Mouse (Mus musculus) embryonic facial prominence, embryonic 15.5 days (tissue): ENCODE results near the gene Bbx. TPM values are rescaled to one million over a fixed set of nuclear protein-coding genes. Genes with fewer than 3 reads are reported as not detected.

Experiments used
- ATAC-seq: fragments of 200-750 bp; cut with Nextera tagmentation; 2 replicates; pipeline ENCODE4 v1.8.0; 2017; ENCODE audit warnings: low read depth, moderate TSS enrichment; ENCODE audit not compliant: insufficient number of reproducible peaks, low FRiP score, low TSS enrichment
- H3K27ac ChIP-seq: fragments of 300-500 bp; sonication (generic); replicated peaks from 2 replicates; pipeline ENCODE4 v1.5.1; 2015; ENCODE audit warnings: mild to moderate bottlenecking, inconsistent platforms
- H3K27me3 ChIP-seq: fragments of 300-500 bp; sonication (generic); 2 replicates; pipeline ENCODE4 v1.6.1; 2015; ENCODE audit warnings: inconsistent platforms
- H3K36me3 ChIP-seq: fragments of 300-500 bp; sonication (generic); 2 replicates; pipeline ENCODE4 v1.6.1; 2015; ENCODE audit warnings: mild to moderate bottlenecking, inconsistent platforms
- H3K4me1 ChIP-seq: fragments of 300-500 bp; sonication (generic); 2 replicates; pipeline ENCODE4 v1.6.1; 2015; ENCODE audit warnings: inconsistent platforms
- H3K4me2 ChIP-seq: fragments of 300-500 bp; sonication (generic); replicated peaks from 2 replicates; pipeline ENCODE4 v1.6.1; 2015; ENCODE audit warnings: mild to moderate bottlenecking, inconsistent platforms
- H3K4me3 ChIP-seq: fragments of 300-500 bp; sonication (generic); replicated peaks from 2 replicates; pipeline ENCODE4 v1.5.1; 2015; ENCODE audit warnings: mild to moderate bottlenecking, inconsistent platforms
- H3K9ac ChIP-seq: fragments of 300-500 bp; sonication (generic); 2 replicates; pipeline ENCODE4 v1.6.1; 2015; ENCODE audit warnings: inconsistent platforms
- H3K9me3 ChIP-seq: fragments of 300-500 bp; sonication (generic); replicated peaks from 2 replicates; pipeline ENCODE4 v1.6.1; 2016; ENCODE audit warnings: inconsistent platforms
- WGBS: fragments of 180-500 bp; shearing (Covaris S2); methylation state at CpG from one replicate; pipeline ENCODE4 v1.1.7; 2015; 5-methylcytosine and 5-hydroxymethylcytosine counted together
- polyA plus RNA-seq: library from polyadenylated mRNA; unstranded; fragments of >200 nt; fragmentation: Nextera tagmentation; extraction: Ambion mirVana; gene quantifications from 2 replicates; pipeline ENCODE4 v1.2.1, GENCODE M21; 2015

Gene Bbx
- polyA plus RNA-seq, 1 experiment from 2014 or later: 43.7 TPM

- H3K27ac ChIP-seq: no peak overlapping the region; the same call in 1 of the 2 replicates
- H3K4me1 ChIP-seq: no peaks in the 10 kb centered on the region
- 62% methylated on average over 9 of the region's 9 CpGs for WGBS
- H3K9me3 ChIP-seq: no peaks in the 10 kb centered on the region
- H3K9ac ChIP-seq: no peak overlapping the region
- H3K4me3 ChIP-seq: no peak overlapping the region
- no peak overlapping the region for H3K4me2 ChIP-seq
- peak; percentile 81 for ATAC-seq
- no peaks in the 10 kb centered on the region for H3K27me3 ChIP-seq
- H3K36me3 ChIP-seq: no peaks in the 10 kb centered on the region
These were observed 122.7 kb downstream of the Bbx start for GRCm38 (mm10) chr16:50309411-50310042.

DNA sequence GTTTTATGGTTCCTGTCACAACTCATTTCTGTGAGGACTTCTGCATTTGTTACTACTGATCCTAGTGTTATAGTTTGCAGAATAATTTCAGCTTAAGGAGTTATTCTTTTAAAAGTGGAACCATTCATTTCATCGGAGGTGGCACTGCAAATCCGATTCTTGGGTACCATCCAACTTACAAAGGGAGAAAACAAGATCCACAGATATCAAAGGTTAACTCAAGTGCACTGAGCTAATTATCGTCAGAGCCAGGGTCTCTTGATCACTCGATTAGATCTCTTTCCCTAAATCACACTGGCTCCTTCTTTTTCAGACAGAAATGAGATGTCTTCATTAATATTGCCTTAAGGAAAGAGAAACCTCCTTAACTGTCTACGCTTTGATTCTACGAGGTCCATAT lies 123.9 kb downstream of the Bbx start:
- Histone ChIP-seq H3K4me3 (no peak overlapping the region), H3K9ac (no peak overlapping the region), H3K9me3 (no peaks in the 10 kb centered on the region), H3K27ac (0 out of 2 replicates have a peak overlapping the region, but pooled peaks have one; percentile 22), H3K4me2 (no peak overlapping the region), H3K27me3 (no peaks in the 10 kb centered on the region), H3K4me1 (no peaks in the 10 kb centered on the region), H3K36me3 (no peaks in the 10 kb centered on the region)
- no peak for ATAC-seq
- 55% methylated on average over 6 of the region's 6 CpGs for WGBS

- Histone ChIP-seq H3K36me3 (no peaks in the 10 kb centered on the region), H3K4me1 (no peaks in the 10 kb centered on the region), H3K27ac (no peak overlapping the region), H3K9ac (no peak overlapping the region), H3K4me3 (no peak overlapping the region), H3K4me2 (no peak overlapping the region), H3K9me3 (no peaks in the 10 kb centered on the region), H3K27me3 (no peaks in the 10 kb centered on the region)
- no peak for ATAC-seq
- WGBS: 71% methylated on average over 4 of the region's 4 CpGs
These were observed 125.0 kb downstream of the Bbx start for GRCm38 (mm10) chr16:50307231-50307630.

GRCm38 (mm10) chr16:50306727-50307126 lies 125.5 kb downstream of the Bbx start:
- no peaks in the 10 kb centered on the region for H3K27me3 ChIP-seq
- no peak overlapping the region for H3K4me3 ChIP-seq
- no peak for ATAC-seq
- no peak overlapping the region for H3K9ac ChIP-seq
- no peaks in the 10 kb centered on the region for H3K9me3 ChIP-seq
- H3K36me3 ChIP-seq: no peaks in the 10 kb centered on the region
- no peaks in the 10 kb centered on the region for H3K4me1 ChIP-seq
- no peak overlapping the region for H3K4me2 ChIP-seq
- H3K27ac ChIP-seq: no peak overlapping the region

- Histone ChIP-seq H3K27ac (no peak overlapping the region), H3K4me3 (no peak overlapping the region), H3K4me2 (no peak overlapping the region), H3K4me1 (no peaks in the 10 kb centered on the region), H3K9ac (no peak overlapping the region), H3K27me3 (no peaks in the 10 kb centered on the region), H3K9me3 (no peaks in the 10 kb centered on the region), H3K36me3 (no peaks in the 10 kb centered on the region)
- no peak for ATAC-seq
- 88% methylated on average over 6 of the region's 6 CpGs for WGBS
These were observed 127.0 kb downstream of the Bbx start for GRCm38 (mm10) chr16:50305156-50305555.

DNA sequence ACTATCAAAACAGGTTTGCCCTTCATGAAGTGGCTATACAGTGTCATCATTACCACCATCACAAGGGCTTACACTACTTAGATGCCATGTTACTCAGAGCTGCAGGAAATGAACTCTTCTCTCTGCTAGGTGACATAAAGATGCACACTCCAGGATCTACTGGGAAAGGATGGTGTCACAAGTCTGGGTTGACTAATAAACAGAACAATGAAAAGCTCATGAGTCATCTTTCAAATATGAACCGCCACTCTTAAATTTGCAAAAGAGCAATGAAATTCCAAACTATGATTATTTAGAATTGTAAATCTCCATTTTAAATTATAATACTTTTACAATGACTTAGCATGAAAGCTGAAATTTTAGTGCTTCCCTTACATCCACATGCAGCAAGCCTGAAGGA lies 129.6 kb downstream of the Bbx start:
- Histone ChIP-seq H3K9me3 (no peaks in the 10 kb centered on the region), H3K4me2 (no peak overlapping the region), H3K27ac (no peak overlapping the region), H3K4me3 (no peak overlapping the region), H3K36me3 (no peaks in the 10 kb centered on the region), H3K27me3 (no peaks in the 10 kb centered on the region), H3K9ac (no peak overlapping the region), H3K4me1 (0 out of 2 replicates have a peak, but pooled peaks cover 3% of the 10 kb centered on the region)
- WGBS: 89% methylated on average over 1 of the region's 1 CpGs
- no peak for ATAC-seq

GRCm38 (mm10) chr16:50298743-50299443 lies 133.3 kb downstream of the Bbx start:
- H3K9ac ChIP-seq: no peak overlapping the region
- no peaks in the 10 kb centered on the region for H3K27me3 ChIP-seq
- no peaks in the 10 kb centered on the region for H3K9me3 ChIP-seq
- ATAC-seq: no peak
- H3K4me1 ChIP-seq: 0 out of 2 replicates have a peak, but pooled peaks cover 3% of the 10 kb centered on the region
- H3K4me3 ChIP-seq: no peak overlapping the region
- 44% methylated on average over 8 of the region's 8 CpGs for WGBS
- H3K4me2 ChIP-seq: no peak overlapping the region
- no peaks in the 10 kb centered on the region for H3K36me3 ChIP-seq
- H3K27ac ChIP-seq: no peak overlapping the region

DNA sequence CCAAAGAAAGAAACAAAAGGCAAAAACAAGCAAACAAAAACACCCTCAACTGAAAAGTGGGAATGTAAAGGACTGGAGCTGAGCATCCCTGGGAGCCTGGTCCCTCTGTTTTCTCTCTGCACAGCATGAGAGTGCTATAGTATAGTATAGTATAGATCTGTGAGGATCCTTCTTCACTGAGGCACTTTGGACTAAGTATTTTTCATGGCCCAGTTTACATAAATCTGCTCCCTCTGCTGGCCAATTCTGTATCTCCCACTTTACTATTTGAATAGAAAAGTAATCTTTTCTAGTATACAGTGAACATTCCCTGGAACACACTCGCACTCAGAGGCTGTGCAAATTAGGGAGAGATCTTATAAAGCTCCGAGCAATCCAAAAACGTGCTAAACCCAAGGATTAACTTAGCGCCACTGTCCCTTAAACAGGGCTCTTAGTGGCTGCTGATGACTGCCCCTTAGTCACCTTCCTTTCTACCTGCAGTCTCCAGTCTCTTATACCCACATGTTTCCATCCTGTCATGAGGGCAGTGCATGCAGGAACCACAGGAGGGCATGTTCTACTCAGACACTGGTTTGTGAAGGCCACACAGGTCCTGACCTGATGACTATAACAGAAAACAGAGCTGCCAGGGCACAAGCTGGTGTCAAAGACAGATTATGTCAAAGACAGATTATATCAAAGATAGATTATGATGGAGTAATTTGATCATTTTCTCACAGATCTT lies 138.5 kb downstream of the Bbx start:
- ATAC-seq: no peak
- no peaks in the 10 kb centered on the region for H3K9me3 ChIP-seq
- no peak overlapping the region for H3K27ac ChIP-seq
- 68% methylated on average over 4 of the region's 4 CpGs for WGBS
- no peak overlapping the region for H3K4me2 ChIP-seq
- no peaks in the 10 kb centered on the region for H3K4me1 ChIP-seq
- no peak overlapping the region for H3K9ac ChIP-seq
- H3K27me3 ChIP-seq: no peaks in the 10 kb centered on the region
- no peak overlapping the region for H3K4me3 ChIP-seq
- no peaks in the 10 kb centered on the region for H3K36me3 ChIP-seq

DNA sequence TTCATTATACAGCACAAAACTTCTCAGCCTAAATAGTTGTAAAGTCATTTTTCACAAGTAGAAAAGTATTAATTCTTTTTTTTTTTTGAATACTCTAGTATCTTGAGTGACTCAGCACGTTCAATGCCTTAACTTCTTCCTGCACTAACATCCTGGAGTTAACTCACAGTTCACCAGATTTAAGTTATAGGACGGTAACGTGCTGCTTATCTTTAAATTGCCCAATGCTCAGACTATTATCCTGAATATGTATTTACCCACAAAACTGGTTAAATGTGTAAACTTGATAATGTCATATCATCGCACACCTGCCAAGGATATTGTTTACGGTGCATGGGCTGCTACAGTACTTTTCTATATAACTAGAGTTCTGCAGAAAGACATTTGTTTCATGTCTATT lies 139.4 kb downstream of the Bbx start:
- 93% methylated on average over 5 of the region's 5 CpGs for WGBS
- ATAC-seq: no peak
- Histone ChIP-seq H3K4me3 (no peak overlapping the region), H3K4me1 (no peaks in the 10 kb centered on the region), H3K27me3 (no peaks in the 10 kb centered on the region), H3K4me2 (no peak overlapping the region), H3K9me3 (no peaks in the 10 kb centered on the region), H3K27ac (no peak overlapping the region), H3K36me3 (no peaks in the 10 kb centered on the region), H3K9ac (no peak overlapping the region)

- H3K27me3 ChIP-seq: no peaks in the 10 kb centered on the region
- no peak overlapping the region for H3K27ac ChIP-seq
- H3K4me3 ChIP-seq: no peak overlapping the region
- H3K9ac ChIP-seq: no peak overlapping the region
- H3K36me3 ChIP-seq: no peaks in the 10 kb centered on the region
- WGBS: 82% methylated on average over 5 of the region's 5 CpGs
- ATAC-seq: no peak
- H3K9me3 ChIP-seq: no peaks in the 10 kb centered on the region
- H3K4me1 ChIP-seq: no peaks in the 10 kb centered on the region
- no peak overlapping the region for H3K4me2 ChIP-seq
These were observed 142.4 kb downstream of the Bbx start for GRCm38 (mm10) chr16:50289764-50290163.

DNA sequence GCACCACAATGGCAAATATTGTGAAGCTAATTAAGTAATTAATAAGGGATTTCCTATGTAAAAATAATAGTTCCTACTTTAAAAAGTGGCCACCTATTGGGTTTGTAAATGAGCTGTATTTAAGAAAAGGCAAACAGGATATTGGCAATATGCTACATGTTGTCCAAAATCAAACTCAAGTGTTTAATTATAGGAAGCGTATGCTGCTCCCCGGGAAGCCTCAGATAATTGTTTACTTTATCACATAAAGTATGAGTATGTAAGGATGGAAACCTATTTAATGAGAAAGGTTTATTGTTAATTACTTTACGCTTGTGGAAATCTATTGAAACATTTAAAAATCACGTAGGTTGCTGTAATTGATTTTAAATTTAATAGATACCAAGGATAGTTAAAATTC lies 159.4 kb downstream of the Bbx start:
- no peak for ATAC-seq
- H3K9me3 ChIP-seq: no peaks in the 10 kb centered on the region
- H3K4me1 ChIP-seq: no peaks in the 10 kb centered on the region
- no peak overlapping the region for H3K4me3 ChIP-seq
- no peak overlapping the region for H3K4me2 ChIP-seq
- no peaks in the 10 kb centered on the region for H3K27me3 ChIP-seq
- H3K9ac ChIP-seq: no peak overlapping the region
- WGBS: 88% methylated on average over 4 of the region's 4 CpGs
- no peak overlapping the region for H3K27ac ChIP-seq
- H3K36me3 ChIP-seq: no peaks in the 10 kb centered on the region
